Mouse (Mus musculus) gastrocnemius, postnatal 25 days (tissue): ENCODE measurements around the gene Commd8. TPM values are rescaled to one million over a fixed set of nuclear protein-coding genes. Genes with fewer than 3 reads are reported as not detected.
"Not testable (repeated sequence)": the region's sequence is repeated elsewhere in the genome, so short reads cannot be mapped to it uniquely, and the experiment has no call there.

Experiments used
- DNase-seq: peaks from one replicate; pipeline ENCODE4 v3.0.0; 2022
- total RNA-seq, 2 experiments: library from RNA; stranded (reverse); gene quantifications; 1 replicate in 1 of 2; 2 replicates in 1 of 2; pipeline ENCODE4 v1.2.3; 2021

Gene Commd8
- total RNA-seq, 2 experiments from 2014 or later = 28.4 to 29.2 TPM

DNA sequence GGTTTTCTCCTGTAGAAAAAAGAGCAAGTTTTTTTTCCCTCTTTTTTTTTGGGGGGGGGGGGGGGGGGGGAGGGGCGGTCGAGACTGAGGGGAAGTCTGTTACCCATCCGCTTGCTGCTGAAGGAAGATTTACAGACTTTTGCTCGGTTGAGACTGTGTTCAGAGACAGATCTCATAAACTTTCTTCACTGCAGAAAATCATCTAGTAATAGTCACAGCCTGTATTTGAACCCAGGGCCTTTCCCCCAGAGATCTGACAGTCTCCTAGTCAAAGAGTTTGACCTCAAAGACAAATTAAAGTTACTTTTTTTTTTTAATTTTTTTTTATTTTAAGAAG is 264 bp upstream of the Commd8 start:
- no peak for DNase-seq

DNA sequence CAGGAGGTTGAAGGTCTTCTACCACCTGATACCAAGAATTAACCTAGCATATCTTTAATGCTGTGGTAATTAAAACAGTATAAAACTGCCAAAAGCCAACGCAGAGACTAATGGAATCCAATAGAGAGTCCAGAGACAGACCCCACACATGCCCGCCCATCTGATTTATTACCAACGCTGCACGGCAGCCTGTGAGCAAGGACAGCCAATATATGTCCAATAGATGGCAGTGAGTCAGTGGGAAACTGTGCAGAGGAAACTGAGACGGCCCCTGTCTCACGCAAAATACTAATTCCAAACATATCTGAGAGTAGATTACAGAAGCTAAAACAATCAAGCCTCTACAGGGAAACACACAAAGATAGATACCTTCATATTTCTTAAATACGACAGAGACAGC is 3.6 kb downstream of the Commd8 start:
- DNase-seq = no peak

DNA sequence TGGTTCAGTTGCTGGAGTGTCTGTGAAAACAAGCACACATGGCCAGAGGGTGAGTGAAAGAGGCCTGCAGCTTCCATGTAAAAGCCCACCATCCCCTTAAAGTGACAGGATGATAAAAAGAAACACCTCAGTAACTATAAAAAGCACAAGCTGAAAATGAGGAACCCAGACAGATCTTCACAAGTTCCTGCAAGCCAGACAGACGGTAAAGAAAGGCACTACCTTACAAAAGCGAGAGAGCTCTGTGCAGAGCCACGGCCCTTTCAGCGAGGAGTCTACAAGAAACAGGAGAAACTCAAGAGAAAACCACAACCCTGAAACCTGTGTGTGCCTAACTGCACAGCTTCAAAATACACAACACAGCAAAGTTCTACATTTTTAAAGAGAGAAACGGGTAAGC is 5.1 kb downstream of the Commd8 start:
- DNase-seq = no peak

DNA sequence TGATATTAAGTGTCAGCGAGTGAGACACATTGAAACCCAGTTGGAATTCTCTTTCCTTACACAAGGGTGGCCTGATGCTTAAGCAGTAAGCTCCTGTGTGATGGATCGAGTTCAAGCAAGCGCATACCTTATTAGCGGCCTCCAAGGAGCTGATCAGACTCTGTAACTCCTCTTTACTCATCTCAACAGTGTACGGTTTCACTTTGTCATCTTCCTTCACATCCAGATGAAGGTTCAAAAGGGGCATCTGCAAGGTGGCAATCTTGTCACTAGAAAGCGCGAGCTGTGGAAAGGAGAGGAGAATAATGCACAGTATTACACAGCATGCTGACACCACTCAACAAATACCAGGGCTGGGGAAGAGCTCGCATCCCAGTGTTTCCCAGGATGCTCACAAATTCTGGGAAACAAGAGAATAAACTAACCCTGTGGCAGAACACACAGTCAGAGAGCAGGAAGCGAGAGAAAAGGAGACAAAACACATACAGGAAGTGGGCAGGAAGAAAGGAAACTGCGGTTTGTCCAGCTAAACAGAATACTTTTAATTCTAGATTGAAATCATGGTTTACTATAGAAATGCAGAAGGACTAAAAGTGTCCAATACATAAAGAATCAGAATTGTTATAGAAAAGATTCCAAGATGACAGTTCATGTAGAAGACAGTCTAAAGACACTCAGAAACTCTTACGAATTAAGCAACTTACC is 7.1 kb downstream of the Commd8 start:
- DNase-seq = no peak

DNA sequence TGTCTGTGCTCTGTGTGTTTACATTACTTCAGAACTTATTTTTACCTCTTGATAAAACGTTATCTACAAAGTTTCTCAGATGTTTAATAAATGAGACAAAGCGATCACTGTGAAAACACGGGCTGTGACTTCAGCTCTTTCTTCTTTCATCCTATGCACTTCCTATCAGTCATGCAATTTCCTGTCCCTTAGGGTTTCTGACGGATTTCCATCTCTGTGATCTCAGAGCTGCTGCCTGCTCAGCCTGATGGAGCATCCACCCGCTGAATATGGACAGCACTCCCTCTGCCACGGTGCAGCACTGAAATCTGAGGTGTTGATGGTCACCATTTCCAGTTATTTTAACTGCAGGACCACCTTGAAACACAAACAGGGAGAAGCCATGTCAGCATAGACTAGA is 8.5 kb downstream of the Commd8 start:
- DNase-seq = no peak

DNA sequence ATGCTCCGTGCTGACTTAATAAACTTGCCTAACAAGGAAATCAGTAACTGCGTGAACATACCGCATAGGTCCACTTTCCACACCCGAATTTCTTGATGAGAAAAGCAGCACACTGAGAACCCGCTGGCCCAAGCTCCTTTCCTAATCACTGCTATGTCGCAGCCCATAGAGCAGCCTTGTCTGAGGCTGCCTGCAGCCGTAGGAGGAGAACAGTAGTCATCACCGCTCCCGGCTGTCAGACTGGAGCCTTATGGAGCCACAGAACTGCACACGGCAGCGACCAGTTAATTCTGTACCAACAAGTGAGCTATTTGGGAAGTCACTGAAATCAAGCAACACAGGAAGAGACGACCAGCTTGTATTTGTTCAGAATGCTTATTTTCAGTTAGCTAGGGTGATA is 9.3 kb downstream of the Commd8 start:
- no peak for DNase-seq

DNA sequence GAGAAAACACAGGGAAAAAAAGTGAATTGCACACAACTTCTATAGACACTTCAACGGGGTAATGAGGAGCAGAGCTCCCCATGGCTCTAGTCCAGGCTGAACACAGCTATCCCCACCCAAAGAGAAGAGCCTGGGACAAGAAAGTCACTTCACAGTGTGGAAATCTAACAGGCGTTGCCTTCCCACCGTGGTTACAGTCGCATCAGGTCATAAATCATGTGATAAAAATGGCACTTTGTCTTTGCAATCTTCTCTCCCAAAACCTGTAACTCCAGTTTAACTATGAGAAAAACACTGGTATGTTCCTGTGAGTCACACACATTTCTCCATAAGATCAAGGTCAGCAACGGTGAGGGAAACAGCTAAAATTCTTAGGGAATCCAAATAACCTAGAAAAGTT is 11.4 kb downstream of the Commd8 start:
- no peak for DNase-seq

DNA sequence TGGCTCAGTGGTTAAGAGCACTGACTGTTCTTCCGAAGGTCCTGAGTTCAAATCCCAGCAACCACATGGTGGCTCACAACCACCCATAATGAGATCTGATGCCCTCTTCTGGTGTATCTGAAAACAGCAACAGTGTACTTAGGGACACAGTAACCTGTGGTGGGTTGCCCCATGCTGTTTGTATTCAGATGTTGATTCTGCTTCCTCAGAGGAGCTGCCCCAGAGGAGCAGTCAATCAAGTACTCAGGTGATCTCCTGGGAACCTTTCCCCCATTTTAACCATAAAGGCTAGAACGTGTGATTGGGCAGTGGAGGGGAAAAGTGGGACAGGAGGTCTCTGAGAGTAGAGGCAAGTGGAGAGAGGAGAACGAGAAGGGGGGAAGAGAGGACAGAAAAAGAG is 12.3 kb downstream of the Commd8 start:
- DNase-seq = not testable (repeated sequence)

DNA sequence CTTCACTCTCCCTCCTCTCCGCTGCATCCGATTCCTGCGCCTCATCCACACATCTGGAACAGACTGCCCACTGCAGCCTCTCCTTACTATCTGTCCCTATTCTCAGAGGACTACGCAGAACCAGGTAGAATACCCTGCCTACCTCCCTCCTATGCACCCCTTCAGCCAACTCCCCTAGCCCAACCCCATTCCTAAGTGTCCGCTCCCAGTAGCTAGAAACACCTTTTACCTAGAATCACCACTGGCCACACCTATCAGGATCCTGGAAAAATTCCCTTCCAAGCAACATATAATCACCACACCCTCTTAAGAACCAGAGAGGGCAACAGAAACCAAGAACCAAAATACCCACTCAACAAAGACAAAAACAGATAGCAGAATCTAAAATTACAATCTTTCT is 17.1 kb downstream of the Commd8 start:
- no peak for DNase-seq

DNA sequence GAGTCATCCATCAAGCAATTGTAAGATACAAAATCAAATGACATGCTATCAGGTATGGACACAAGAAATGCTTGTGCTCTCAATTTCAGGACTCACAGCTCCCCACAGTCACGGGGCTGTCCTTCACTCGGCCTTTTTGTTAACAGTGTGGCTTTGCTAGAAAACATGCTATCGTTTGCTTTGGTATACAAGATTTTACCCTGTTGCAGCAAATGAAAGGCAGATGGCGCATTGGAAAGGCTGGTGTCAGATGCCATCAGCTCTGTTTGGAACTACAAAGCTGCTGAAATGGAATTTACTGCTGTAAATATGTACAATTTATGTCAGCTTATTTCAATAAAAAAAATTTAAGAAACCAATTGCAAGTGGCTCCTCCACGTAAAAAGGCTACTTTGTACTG is 19.3 kb downstream of the Commd8 start:
- DNase-seq = no peak

DNA sequence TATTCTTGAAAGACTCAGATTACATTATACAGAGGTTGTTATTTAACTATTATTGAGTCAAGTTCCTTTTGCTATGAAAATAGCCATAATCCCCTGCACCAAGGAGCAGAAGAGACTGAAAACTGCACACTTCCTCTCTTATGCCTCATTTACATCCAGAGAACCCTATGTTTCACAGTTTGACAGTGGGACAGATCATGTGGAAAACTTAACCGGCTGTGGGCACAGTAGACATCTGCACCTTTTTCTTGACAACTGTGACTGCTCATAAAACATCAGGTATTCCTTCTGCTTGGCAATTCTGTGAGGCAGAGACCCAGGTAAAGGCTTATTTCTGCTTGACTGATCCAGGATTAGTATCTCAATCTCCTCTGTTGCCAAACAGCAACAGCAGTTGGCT is 28.4 kb downstream of the Commd8 start:
- no peak for DNase-seq

DNA sequence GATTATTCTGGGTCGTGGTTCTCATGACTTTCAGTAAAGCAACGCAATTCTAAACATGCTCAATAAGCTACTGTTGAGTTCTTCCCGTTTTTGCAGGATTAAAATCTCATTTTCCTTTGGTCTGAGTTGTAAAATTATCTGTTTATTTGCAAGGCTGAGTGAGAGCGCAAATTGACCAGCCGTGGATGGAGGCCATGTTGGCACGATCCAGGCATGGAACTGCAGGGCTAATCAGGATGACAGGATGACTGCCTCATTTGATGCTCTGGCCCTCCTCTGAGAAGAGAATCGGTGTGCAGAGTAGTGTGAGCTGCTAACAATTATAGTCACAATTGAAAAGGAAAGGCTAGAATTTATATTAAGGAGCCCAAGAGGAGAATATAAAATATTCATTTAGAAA is 29.7 kb downstream of the Commd8 start:
- DNase-seq = no peak

DNA sequence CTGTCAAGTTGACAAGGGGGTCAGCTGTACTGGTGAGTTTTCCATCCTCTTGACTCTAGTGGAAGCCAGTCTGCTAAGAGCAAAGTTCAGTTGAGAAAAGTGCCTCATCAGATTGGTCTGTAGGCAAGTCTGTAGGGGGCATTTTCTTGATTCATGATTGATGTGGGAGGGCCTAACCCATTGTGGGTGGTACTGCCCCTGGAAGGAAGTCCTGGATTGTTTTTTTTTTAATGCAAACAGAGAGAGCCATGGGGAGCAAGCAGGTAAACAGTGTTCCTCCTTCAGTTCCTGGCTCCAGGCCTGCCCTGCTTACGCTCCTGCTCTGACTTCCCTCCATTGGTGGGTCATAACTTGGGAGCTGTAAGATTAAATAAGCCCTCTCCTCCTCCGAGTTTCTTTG is 34.1 kb downstream of the Commd8 start:
- DNase-seq = no peak

DNA sequence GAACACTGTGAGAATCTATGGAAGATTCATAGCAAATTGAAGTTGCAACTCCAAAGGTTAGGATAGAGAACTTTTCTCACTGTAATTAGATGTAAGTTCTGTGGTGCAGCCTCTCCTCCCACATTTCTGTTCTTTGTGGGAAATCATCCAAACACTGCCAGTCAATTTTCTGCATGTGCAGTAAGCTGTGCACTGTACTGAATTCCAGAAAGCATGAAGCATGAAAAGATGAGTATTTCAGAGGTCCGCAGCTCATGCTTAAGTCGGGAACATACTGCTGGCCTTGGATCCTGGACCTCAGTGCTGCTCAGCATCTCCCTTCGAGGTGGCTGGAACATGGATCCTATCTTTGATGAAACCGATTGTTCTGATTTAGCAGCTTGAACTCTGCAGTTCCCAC is 41.3 kb downstream of the Commd8 start:
- no peak for DNase-seq

DNA sequence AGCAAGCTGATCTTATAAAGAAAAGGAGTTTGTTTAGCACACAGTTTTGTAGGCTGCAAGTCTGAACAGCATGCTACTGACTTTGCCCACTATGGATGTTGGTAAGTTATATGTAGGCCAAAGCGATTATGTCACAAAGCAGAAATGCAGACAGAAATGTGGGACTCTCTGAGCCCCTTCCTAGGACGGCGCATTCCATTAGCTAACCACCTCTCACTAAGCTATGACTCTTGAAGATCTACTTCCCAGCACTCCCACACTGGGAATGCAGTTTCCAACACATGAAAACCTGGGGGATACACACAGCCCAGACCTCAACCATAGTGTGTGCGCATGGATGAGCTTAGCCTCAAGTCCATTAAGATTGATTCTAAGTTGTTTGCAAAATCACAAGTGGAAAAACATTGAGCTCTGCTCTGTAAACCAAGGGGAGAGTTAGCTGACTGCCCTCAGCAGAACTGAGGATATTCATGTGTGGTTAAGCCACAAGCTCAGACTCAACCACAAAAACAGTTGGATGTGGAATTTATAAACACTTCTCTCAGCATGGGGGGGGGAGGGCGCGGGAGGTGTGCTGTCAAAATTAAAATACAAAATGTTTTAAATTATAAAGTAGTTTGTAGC is 45.5 kb downstream of the Commd8 start:
- DNase-seq = no peak
